Mouse (Mus musculus): Measurements from ENCODE around the gene Mfrp. TPM values are rescaled to one million over a fixed set of nuclear protein-coding genes. Genes with fewer than 3 reads are reported as not detected.

Gene Mfrp
- polyA plus RNA-seq, 1 experiment from 2014 or later, result 0.07 TPM

- Histone ChIP-seq H3K27me3 (ENCODE audit: low read depth, poor library complexity, severe bottlenecking) (peaks cover 14% of the 10 kb centered on the region), H3K27ac (replicated peaks) (no peak overlapping the region), H3K36me3 (peaks cover 31% of the 10 kb centered on the region), H3K4me3 (peak overlapping the region; percentile 9; the same call in 1 of the 2 replicates), H3K4me1 (peaks cover 32% of the 10 kb centered on the region), H3K9me3 (replicated peaks) (no peaks in the 10 kb centered on the region)
- peak; percentile 73 for DNase-seq (ENCODE audit: low spot score)
- WGBS, result 37% methylated on average over 24 of the region's 24 CpGs
Observed at GRCm38 (mm10) chr9:44093612-44094503, 7.7 kb upstream of the Mfrp start.

- H3K36me3 ChIP-seq, result peaks cover 31% of the 10 kb centered on the region
- peaks cover 32% of the 10 kb centered on the region for H3K4me1 ChIP-seq
- DNase-seq (ENCODE audit: low spot score), result no peak
- 86% methylated on average over 3 of the region's 3 CpGs for WGBS
- H3K27ac ChIP-seq (replicated peaks), result no peak overlapping the region
- H3K4me3 ChIP-seq, result no peak overlapping the region
- H3K9me3 ChIP-seq (replicated peaks), result no peaks in the 10 kb centered on the region
- peaks cover 5% of the 10 kb centered on the region for H3K27me3 ChIP-seq (ENCODE audit: low read depth, poor library complexity, severe bottlenecking)
Observed at GRCm38 (mm10) chr9:44094737-44095136, 6.8 kb upstream of the Mfrp start.

- Histone ChIP-seq H3K27me3 (ENCODE audit: low read depth, poor library complexity, severe bottlenecking) (no peaks in the 10 kb centered on the region; the same call in 1 of the 2 replicates), H3K4me3 (no peak overlapping the region), H3K36me3 (peaks cover 28% of the 10 kb centered on the region), H3K27ac (replicated peaks) (no peak overlapping the region), H3K9me3 (replicated peaks) (no peaks in the 10 kb centered on the region), H3K4me1 (peaks cover 32% of the 10 kb centered on the region)
- DNase-seq (ENCODE audit: low spot score), result no peak
- WGBS, result 93% methylated on average over 9 of the region's 9 CpGs
Observed at GRCm38 (mm10) chr9:44095781-44096180, 5.7 kb upstream of the Mfrp start.

- peak; percentile 76 for DNase-seq (ENCODE audit: low spot score)
- WGBS, result 21% methylated on average over 9 of the region's 9 CpGs
Observed at GRCm38 (mm10) chr9:44096536-44096935, 5.0 kb upstream of the Mfrp start.

GRCm38 (mm10) chr9:44104881-44105280, 3.4 kb downstream of the Mfrp start:
- no peak for DNase-seq (ENCODE audit: low spot score)
- WGBS, result 92% methylated on average over 7 of the region's 7 CpGs
- Histone ChIP-seq H3K4me1 (peaks cover 61% of the 10 kb centered on the region), H3K36me3 (peaks cover 62% of the 10 kb centered on the region), H3K4me3 (no peak overlapping the region), H3K27ac (replicated peaks) (no peak overlapping the region), H3K9me3 (replicated peaks) (no peaks in the 10 kb centered on the region), H3K27me3 (ENCODE audit: low read depth, poor library complexity, severe bottlenecking) (no peaks in the 10 kb centered on the region)

More at GRCm38 (mm10) chr9:44096536-44096935, 5.0 kb upstream of the Mfrp start:
- no peaks in the 10 kb centered on the region; the same call in 1 of the 2 replicates for H3K27me3 ChIP-seq (ENCODE audit: low read depth, poor library complexity, severe bottlenecking)
- peaks cover 23% of the 10 kb centered on the region for H3K36me3 ChIP-seq
- H3K4me1 ChIP-seq, result peaks cover 38% of the 10 kb centered on the region
- H3K27ac ChIP-seq (replicated peaks), result peak overlapping the region; percentile 71
- no peaks in the 10 kb centered on the region for H3K9me3 ChIP-seq (replicated peaks)
- 0 out of 2 replicates have a peak overlapping the region, but pooled peaks have one; percentile 16 for H3K4me3 ChIP-seq

GRCm38 (mm10) chr9:44105781-44106180, 4.3 kb downstream of the Mfrp start:
- peaks cover 70% of the 10 kb centered on the region for H3K4me1 ChIP-seq
- WGBS, result 88% methylated on average over 10 of the region's 10 CpGs
- peaks cover 71% of the 10 kb centered on the region for H3K36me3 ChIP-seq

GRCm38 (mm10) chr9:44106182-44106581, 4.7 kb downstream of the Mfrp start:
- peak overlapping the region; percentile 83 for H3K27ac ChIP-seq (replicated peaks)
- WGBS, result 95% methylated on average over 7 of the region's 7 CpGs
- peaks cover 71% of the 10 kb centered on the region for H3K36me3 ChIP-seq
- peaks cover 71% of the 10 kb centered on the region for H3K4me1 ChIP-seq
- H3K9me3 ChIP-seq (replicated peaks), result no peaks in the 10 kb centered on the region
- no peak for DNase-seq (ENCODE audit: low spot score)
- H3K4me3 ChIP-seq, result peak overlapping the region; percentile 45; the same call in 1 of the 2 replicates
- no peaks in the 10 kb centered on the region for H3K27me3 ChIP-seq (ENCODE audit: low read depth, poor library complexity, severe bottlenecking)

More at GRCm38 (mm10) chr9:44105781-44106180, 4.3 kb downstream of the Mfrp start:
- peak overlapping the region; percentile 83; the same call in 1 of the 2 replicates for H3K27ac ChIP-seq (replicated peaks)
- H3K27me3 ChIP-seq (ENCODE audit: low read depth, poor library complexity, severe bottlenecking), result no peaks in the 10 kb centered on the region
- H3K4me3 ChIP-seq, result no peak overlapping the region
- no peak for DNase-seq (ENCODE audit: low spot score)
- no peaks in the 10 kb centered on the region for H3K9me3 ChIP-seq (replicated peaks)

GRCm38 (mm10) chr9:44106596-44106995, 5.1 kb downstream of the Mfrp start:
- 66% methylated on average over 4 of the region's 4 CpGs for WGBS
- H3K27ac ChIP-seq (replicated peaks), result peak overlapping the region; percentile 83
- peaks cover 69% of the 10 kb centered on the region for H3K4me1 ChIP-seq
- no peaks in the 10 kb centered on the region for H3K27me3 ChIP-seq (ENCODE audit: low read depth, poor library complexity, severe bottlenecking)
- peak overlapping the region; percentile 45 for H3K4me3 ChIP-seq
- no peak for DNase-seq (ENCODE audit: low spot score)
- peaks cover 67% of the 10 kb centered on the region for H3K36me3 ChIP-seq
- no peaks in the 10 kb centered on the region for H3K9me3 ChIP-seq (replicated peaks)

- Histone ChIP-seq H3K27ac (replicated peaks) (peak within 1 kb of the TSS; percentile 83), H3K4me3 (peak within 1 kb of the TSS; percentile 45), H3K36me3 (peaks cover 66% of the 10 kb centered on the region), H3K27me3 (ENCODE audit: low read depth, poor library complexity, severe bottlenecking) (no peaks in the 10 kb centered on the region), H3K4me1 (peaks cover 69% of the 10 kb centered on the region), H3K9me3 (replicated peaks) (no peaks in the 10 kb centered on the region)
- WGBS, result 42% methylated on average over 8 of the region's 8 CpGs
- DNase-seq (ENCODE audit: low spot score), result peak; percentile 41
Observed at GRCm38 (mm10) chr9:44107110-44107509, 5.6 kb downstream of the Mfrp start, which contains the start of gene C1qtnf5. Gene C1qtnf5, plus strand, starts transcription at chr9:44107245.

- Histone ChIP-seq H3K4me1 (peaks cover 69% of the 10 kb centered on the region), H3K4me3 (peak overlapping the region; percentile 45), H3K27me3 (ENCODE audit: low read depth, poor library complexity, severe bottlenecking) (no peaks in the 10 kb centered on the region), H3K27ac (replicated peaks) (peak overlapping the region; percentile 83), H3K9me3 (replicated peaks) (no peaks in the 10 kb centered on the region), H3K36me3 (peaks cover 66% of the 10 kb centered on the region)
- 34% methylated on average over 25 of the region's 25 CpGs for WGBS
- DNase-seq (ENCODE audit: low spot score), result peak; percentile 67
Observed at GRCm38 (mm10) chr9:44107557-44108179, 6.1 kb downstream of the Mfrp start.

- Histone ChIP-seq H3K27ac (replicated peaks) (peak overlapping the region; percentile 83), H3K4me3 (peak overlapping the region; percentile 45), H3K4me1 (peaks cover 66% of the 10 kb centered on the region), H3K9me3 (replicated peaks) (no peaks in the 10 kb centered on the region), H3K36me3 (peaks cover 66% of the 10 kb centered on the region), H3K27me3 (ENCODE audit: low read depth, poor library complexity, severe bottlenecking) (no peaks in the 10 kb centered on the region)
- 81% methylated on average over 31 of the region's 31 CpGs for WGBS
- DNase-seq (ENCODE audit: low spot score), result no peak
Observed at GRCm38 (mm10) chr9:44108269-44109055, 6.9 kb downstream of the Mfrp start.

All from midbrain, embryonic 10.5 days (tissue).